Mouse (Mus musculus) cerebellum, adult 2 months (tissue): ENCODE results near the gene Usp9x.

ENCODE experiments used
- CTCF ChIP-seq: fragments of 200-500 bp; IDR thresholded peaks from 2 replicates; pipeline ENCODE4 v1.5.1; 2011; ENCODE audit warnings: low read depth, mild to moderate bottlenecking, control low read depth, low read length, moderate library complexity, borderline replicate concordance; ENCODE audit not compliant: insufficient read depth
- POLR2A ChIP-seq: fragments of 200-500 bp; IDR thresholded peaks from 2 replicates; pipeline ENCODE4 v1.6.1; 2011; ENCODE audit warnings: low read length, control low read depth, borderline replicate concordance; ENCODE audit not compliant: insufficient read depth

GRCm38 (mm10) chrX:13043780-13044179 is 27.5 kb upstream of the Usp9x start:
- TF ChIP-seq CTCF (no peak), POLR2A (no peak)
